11 mouse cellular contexts compared by ENCODE assay signal in genomic region chr6:148392147-148392546, GRCm38 (mm10). TPM values are rescaled to one million over a fixed set of nuclear protein-coding genes. Genes with fewer than 3 reads are reported as not detected.
DNase-seq lines count a peak whose midpoint lies in the region; ATAC-seq and TF ChIP-seq lines count a peak whose summit lies in the region.
"Had no signal": no experiment of that assay in that cellular context is flagged by ENCODE, and none has a peak within 500 bp of the region (broad histone marks: within the 10 kb centered on the region; RNA-seq: fewer than 3 reads in every experiment).

No protein-coding gene starts in this region.

- TF ChIP-seq CTCF in cerebellum, adult 2 months (IDR thresholded peaks at IDR 0.05; ENCODE audit: borderline replicate concordance, insufficient read depth, low read depth, low read length) = no peak

- no peak for DNase-seq in heart, postnatal 14 days
- peak; percentile 16 for DNase-seq in neural tube, embryonic 11.5 days (ENCODE audit: low spot score)
- no peak for DNase-seq in neural tube, embryonic 10.5 days (ENCODE audit: extremely low spot score, low spot score)
- DNase-seq in midbrain, embryonic 11.5 days (ENCODE audit: low spot score, missing footprints) = peak; percentile 89
- DNase-seq in cerebellum, adult 2 months = no peak
- no peak for DNase-seq in cerebellum, postnatal 14 days
- no peak for DNase-seq in thymus, postnatal 0 days (ENCODE audit: low spot score)
- DNase-seq: cerebellum, adult 9-10 months; kidney, postnatal 10 days had no signal

- 0 out of 2 replicates have a peak, but pooled peaks cover 4% of the 10 kb centered on the region for H3K36me3 ChIP-seq in heart, embryonic 13.5 days
- H3K36me3 ChIP-seq in neural tube, embryonic 11.5 days (ENCODE audit: control insufficient read depth, insufficient read depth, low read length) = no peaks in the 10 kb centered on the region
- no peaks in the 10 kb centered on the region for H3K36me3 ChIP-seq in midbrain, embryonic 11.5 days (ENCODE audit: control insufficient read depth, insufficient read depth, low read length)

- no peaks in the 10 kb centered on the region for H3K9me3 ChIP-seq in heart, embryonic 13.5 days
- no peaks in the 10 kb centered on the region for H3K9me3 ChIP-seq in neural tube, embryonic 11.5 days (ENCODE audit: control insufficient read depth, low read length)
- H3K9me3 ChIP-seq in midbrain, embryonic 11.5 days (ENCODE audit: control insufficient read depth, low read length) = no peaks in the 10 kb centered on the region

- ATAC-seq in heart, embryonic 13.5 days (ENCODE audit: extremely low read depth, insufficient number of reproducible peaks, low FRiP score, low TSS enrichment) = no peak
- ATAC-seq in neural tube, embryonic 11.5 days (ENCODE audit: insufficient read depth, low FRiP score, low TSS enrichment) = 0 out of 2 replicates have a peak, but pooled peaks have one; percentile 39
- ATAC-seq in midbrain, embryonic 11.5 days (ENCODE audit: low FRiP score) = peak; percentile 35; the same call in 1 of the 2 replicates

- no peak overlapping the region for H3K4me3 ChIP-seq in heart, embryonic 13.5 days
- H3K4me3 ChIP-seq in neural tube, embryonic 11.5 days (ENCODE audit: low read depth, low read length) = no peak overlapping the region
- H3K4me3 ChIP-seq in midbrain, embryonic 11.5 days (ENCODE audit: low read depth, low read length) = no peak overlapping the region
- H3K4me3 ChIP-seq in cerebellum, adult 2 months (replicated peaks; ENCODE audit: insufficient read depth, low read depth, low read length) = no peak overlapping the region

- 0 out of 2 replicates have a peak overlapping the region, but pooled peaks have one; percentile 45 for H3K9ac ChIP-seq in heart, embryonic 13.5 days
- no peak overlapping the region for H3K9ac ChIP-seq in neural tube, embryonic 11.5 days (ENCODE audit: low read length)
- H3K9ac ChIP-seq in midbrain, embryonic 11.5 days (ENCODE audit: low read length) = peak overlapping the region; percentile 30; the same call in 1 of the 2 replicates

- TF ChIP-seq POLR2A in cerebellum, adult 2 months (IDR thresholded peaks at IDR 0.05; ENCODE audit: borderline replicate concordance, insufficient read depth, low read length) = no peak

- peaks cover 28% of the 10 kb centered on the region for H3K4me1 ChIP-seq in heart, embryonic 13.5 days
- 0 out of 2 replicates have a peak, but pooled peaks cover 4% of the 10 kb centered on the region for H3K4me1 ChIP-seq in neural tube, embryonic 11.5 days (ENCODE audit: control insufficient read depth, insufficient read depth, low read length)
- peaks cover 9% of the 10 kb centered on the region for H3K4me1 ChIP-seq in midbrain, embryonic 11.5 days (ENCODE audit: control insufficient read depth, insufficient read depth, low read length)
- no peaks in the 10 kb centered on the region for H3K4me1 ChIP-seq in cerebellum, adult 2 months (ENCODE audit: control insufficient read depth, insufficient read depth, low read length)

- no peaks in the 10 kb centered on the region for H3K27me3 ChIP-seq in heart, embryonic 13.5 days (replicated peaks)
- H3K27me3 ChIP-seq in neural tube, embryonic 11.5 days (ENCODE audit: control insufficient read depth, insufficient read depth, low read length) = no peaks in the 10 kb centered on the region
- no peaks in the 10 kb centered on the region for H3K27me3 ChIP-seq in midbrain, embryonic 11.5 days (ENCODE audit: control insufficient read depth, insufficient read depth, low read length)
- H3K27me3 ChIP-seq in cerebellum, adult 2 months (ENCODE audit: control insufficient read depth, insufficient read depth, low read length) = no peaks in the 10 kb centered on the region; the same call in 1 of the 2 replicates

- no peak overlapping the region for H3K4me2 ChIP-seq in heart, embryonic 13.5 days
- H3K4me2 ChIP-seq in neural tube, embryonic 11.5 days (ENCODE audit: low read depth) = no peak overlapping the region
- no peak overlapping the region for H3K4me2 ChIP-seq in midbrain, embryonic 11.5 days

- WGBS in heart, embryonic 13.5 days = 49% methylated on average over 10 of the region's 10 CpGs
- WGBS in neural tube, embryonic 11.5 days = 24% methylated on average over 10 of the region's 10 CpGs
- WGBS in midbrain, embryonic 11.5 days = 40% methylated on average over 10 of the region's 10 CpGs
- 13% methylated on average over 10 of the region's 10 CpGs for WGBS in cerebellum, adult 2 months

- peak overlapping the region; percentile 84; the same call in 1 of the 2 replicates for H3K27ac ChIP-seq in heart, embryonic 13.5 days (replicated peaks)
- no peak overlapping the region for H3K27ac ChIP-seq in neural tube, embryonic 11.5 days (ENCODE audit: low read depth, low read length)
- no peak overlapping the region; the same call in 1 of the 2 replicates for H3K27ac ChIP-seq in midbrain, embryonic 11.5 days (ENCODE audit: low read depth, low read length)
- no peak overlapping the region for H3K27ac ChIP-seq in cerebellum, adult 2 months (ENCODE audit: insufficient read depth, low read length)

- intact Hi-C loops in heart, postnatal 14 days (cut with DNase I) = loop anchor here (10.0 kb wide), 1 partner anchor 293 kb away; no protein-coding TSS in a partner anchor

RNA-seq across cellular contexts. Expression of gene Tmtc1, which starts 52.0 kb away (rescaled TPM):
- 2.0 and 2.1 TPM in 2 replicates for polyA plus RNA-seq in heart, embryonic 13.5 days (2015; fragmentation: Nextera tagmentation; extraction: Ambion mirVana)
- 10 to 100 TPM; 43.2 to 55.6 TPM for total RNA-seq in heart, postnatal 14 days (2021)
- polyA plus RNA-seq in neural tube, embryonic 11.5 days (2014; fragmentation: Nextera tagmentation; extraction: Ambion mirVana) = 1.1 and 1.4 TPM in 2 replicates
- 0.98 and 1.0 TPM in 2 replicates for polyA plus RNA-seq in midbrain, embryonic 11.5 days (2014; fragmentation: Nextera tagmentation; extraction: Ambion mirVana)
- polyA plus RNA-seq in cerebellum, adult 2 months (2012; rRNA removed) = 16.3 and 18.5 TPM in 2 replicates
- polyA plus RNA-seq in thymus, postnatal 0 days (2015; fragmentation: Nextera tagmentation; extraction: Ambion mirVana) = 0.12 and 0.14 TPM in 2 replicates
- polyA plus RNA-seq: C2C12 had no signal

Comparison
In these comparisons a context has a peak if more than half of its experiments do, and no peak if none do; other contexts are left out.
1. DNase-seq: peak in neural tube, embryonic 11.5 days (single experiment) and midbrain, embryonic 11.5 days (single experiment); none in heart, postnatal 14 days (0 of 2), neural tube, embryonic 10.5 days (single experiment), cerebellum, adult 2 months (0 of 2), cerebellum, postnatal 14 days (0 of 2) and thymus, postnatal 0 days (single experiment).